Comparison of ENCODE assay signal across 23 mouse cellular contexts in genomic region chr8:34290670-34291069, GRCm38 (mm10).
DNase-seq lines count a peak whose midpoint lies in the region; ATAC-seq and TF ChIP-seq lines count a peak whose summit lies in the region.
"Had no signal": no experiment of that assay in that cellular context is flagged by ENCODE, and none has a peak within 500 bp of the region (broad histone marks: within the 10 kb centered on the region; RNA-seq: fewer than 3 reads in every experiment).

No protein-coding gene starts in this region.

- no peak for DNase-seq in layer of hippocampus, adult 2 months (ENCODE audit: low spot score in 2 of 2)
- no peak for DNase-seq in layer of hippocampus, adult 9-11 months
- peak; percentile 24 for DNase-seq in layer of hippocampus, adult 9-10 months (ENCODE audit: low spot score)
- no peak for DNase-seq in layer of hippocampus, postnatal 10 days (ENCODE audit: low spot score in 2 of 2)
- peak; percentile 27 for DNase-seq in lung, postnatal 0 days (ENCODE audit: low spot score)
- DNase-seq in lung, adult 18-20 months: no peak
- DNase-seq in brain, adult 2 months (ENCODE audit: low read depth, low spot score): peak; percentile 23
- DNase-seq: adrenal gland, adult 2 months; adrenal gland, adult 8-10 months; adrenal gland, postnatal 10 days; adrenal gland, postnatal 14 days; adrenal gland, postnatal 25 days; adrenal gland, postnatal 36 days; B cell, adult 2 months; cerebellum, adult 11 months; cerebellum, adult 11-12 months; cerebellum, adult 18-20 months had no signal

- H3K36me3 ChIP-seq in lung, postnatal 0 days (ENCODE audit: insufficient read depth, low read length): no peaks in the 10 kb centered on the region
- H3K36me3 ChIP-seq: G1E had no signal

- ATAC-seq in lung, postnatal 0 days: no peak
- ATAC-seq in megakaryocyte progenitor cell, adult 5-6 weeks (replicated peaks; ENCODE audit: poor library complexity): no peak
- ATAC-seq: activated CD4-positive, CD25-positive, alpha-beta regulatory T cell, adult 4 months; CD4-positive, CD25-positive, alpha-beta regulatory T cell, adult 4 months; Patski had no signal

- H3K9ac ChIP-seq in lung, postnatal 0 days (replicated peaks; ENCODE audit: low read depth): no peak overlapping the region

- TF ChIP-seq EP300 in lung, postnatal 0 days (IDR thresholded peaks at IDR 0.05): peak; percentile 90

- TF ChIP-seq CTCF in layer of hippocampus, adult 2 months (conservative IDR thresholded peaks at IDR 0.05): no peak
- no peak for TF ChIP-seq CTCF in lung, postnatal 0 days (IDR thresholded peaks at IDR 0.05)

- no peaks in the 10 kb centered on the region for H3K27me3 ChIP-seq in lung, postnatal 0 days (replicated peaks; ENCODE audit: insufficient read depth, low read length)
- H3K27me3 ChIP-seq: CH12.LX, Patski had no signal

- no peak overlapping the region for H3K4me2 ChIP-seq in lung, postnatal 0 days (replicated peaks; ENCODE audit: low read depth, low read length)

- 48% methylated on average over 3 of the region's 4 CpGs for WGBS in lung, postnatal 0 days

- peak overlapping the region; percentile 59; the same call in 1 of the 2 replicates for H3K27ac ChIP-seq in layer of hippocampus, adult 2 months
- H3K27ac ChIP-seq in lung, postnatal 0 days (ENCODE audit: low read length): 0 out of 2 replicates have a peak overlapping the region, but pooled peaks have one; percentile 32

- no peaks in the 10 kb centered on the region for H3K4me1 ChIP-seq in lung, postnatal 0 days (ENCODE audit: insufficient read depth, low read depth, low read length)

- no peaks in the 10 kb centered on the region for H3K9me3 ChIP-seq in lung, postnatal 0 days (ENCODE audit: low read length)

- H3K4me3 ChIP-seq in layer of hippocampus, adult 2 months: no peak overlapping the region
- H3K4me3 ChIP-seq in lung, postnatal 0 days (ENCODE audit: low read depth, low read length): no peak overlapping the region

Comparison
In these comparisons a context has a peak if more than half of its experiments do, and no peak if none do; other contexts are left out.
1. DNase-seq: peak in layer of hippocampus, adult 9-10 months (single experiment), lung, postnatal 0 days (single experiment) and brain, adult 2 months (single experiment); none in layer of hippocampus, adult 2 months (0 of 2), layer of hippocampus, adult 9-11 months (single experiment), layer of hippocampus, postnatal 10 days (0 of 2) and lung, adult 18-20 months (0 of 2).